Mouse (Mus musculus) gastrocnemius, adult 18-20 months (tissue): Measurements from ENCODE around the gene Irf2. TPM values are rescaled to one million over a fixed set of nuclear protein-coding genes. Genes with fewer than 3 reads are reported as not detected.

ENCODE experiments used
- DNase-seq: peaks from one replicate; pipeline ENCODE4 v3.0.0; 2021; ENCODE audit warnings: low spot score
- total RNA-seq, 2 experiments: library from RNA; stranded (reverse); gene quantifications; 2 replicates each; pipeline ENCODE4 v1.2.3; 2021

Irf2 gene
- total RNA-seq, 2 experiments from 2014 or later: 34.9 to 42.3 TPM

DNA sequence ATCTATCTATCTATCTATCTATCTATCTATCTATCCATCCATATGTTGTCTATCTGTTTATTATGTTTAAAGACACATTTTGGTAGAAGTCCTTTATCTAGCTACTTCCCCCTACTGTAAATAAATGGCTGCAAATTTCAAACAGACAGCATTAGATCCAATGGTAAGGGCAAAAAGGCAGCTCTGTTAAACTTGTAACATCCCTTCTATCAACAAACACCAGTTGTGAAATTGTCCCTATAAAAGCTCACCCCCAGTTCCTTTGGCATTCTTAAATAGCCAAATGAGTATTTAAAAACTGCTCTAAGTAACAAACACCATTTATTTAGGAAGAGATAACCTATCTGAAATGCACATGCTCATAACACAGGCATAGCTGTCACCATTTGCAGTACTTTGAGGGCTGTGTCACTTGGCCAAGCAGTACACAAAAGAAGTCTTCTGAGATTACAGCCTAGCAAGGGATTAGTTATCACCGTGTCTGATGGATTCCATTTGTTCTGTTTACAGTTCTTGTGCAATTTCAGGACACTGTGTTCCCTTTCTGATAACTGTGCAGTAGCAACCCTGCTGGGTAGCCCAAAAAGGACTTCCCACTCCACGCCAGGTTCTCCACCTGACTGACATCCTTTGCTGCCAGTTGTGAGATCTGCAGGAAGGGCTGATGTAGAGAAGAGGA, 136.2 kb downstream of the Irf2 start:
- peak; percentile 43 for DNase-seq

DNA sequence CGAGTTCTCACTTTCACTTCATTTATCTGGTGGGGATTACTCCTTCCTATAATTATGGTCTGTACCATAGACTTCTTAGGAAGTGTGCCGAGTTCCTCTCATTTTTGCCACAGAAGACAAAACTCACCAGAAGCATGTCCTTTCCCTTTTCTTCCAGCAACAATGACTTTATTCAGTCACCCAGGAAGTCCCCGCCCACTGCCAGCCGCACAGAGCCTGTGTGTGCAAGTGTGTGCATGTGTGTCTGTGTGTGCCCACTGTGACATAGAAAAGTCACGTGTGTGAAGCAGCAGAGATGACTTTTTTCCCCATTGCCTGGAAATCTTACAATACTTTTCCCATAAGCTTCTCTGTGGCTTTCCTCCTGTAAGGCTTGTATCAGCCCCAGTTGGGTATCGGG, 141.8 kb downstream of the Irf2 start:
- DNase-seq: no peak

DNA sequence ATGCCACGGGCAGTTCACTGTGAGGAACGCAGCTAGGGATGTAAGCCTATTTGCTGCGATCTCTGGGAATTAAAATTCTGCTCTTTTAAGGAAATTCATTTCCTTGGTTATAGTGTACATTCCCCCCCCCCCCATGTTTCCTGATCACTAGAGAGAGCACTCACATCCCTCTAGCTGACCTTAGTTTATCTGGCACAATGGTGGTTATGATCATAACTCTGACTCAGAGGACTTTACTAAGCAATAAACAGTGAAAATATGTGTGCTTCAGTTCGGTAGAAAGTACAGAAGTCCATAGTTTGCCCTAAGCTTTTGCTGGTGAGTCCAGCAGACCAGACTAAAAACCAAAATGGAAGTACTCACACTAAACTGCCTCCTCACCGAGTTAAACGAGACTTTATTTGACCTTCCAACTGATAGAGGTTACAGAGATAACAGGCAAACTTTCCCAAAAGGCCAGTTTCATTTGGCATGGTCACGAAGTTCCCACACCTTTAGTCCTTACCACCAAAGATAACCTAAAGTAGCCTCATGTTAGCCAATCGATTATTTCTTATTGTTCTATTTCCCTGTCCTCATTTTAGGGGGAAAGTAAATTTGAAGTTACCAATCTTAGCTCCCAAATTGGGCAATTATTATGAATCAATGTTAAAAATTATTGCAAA, 142.4 kb downstream of the Irf2 start:
- DNase-seq: no peak

DNA sequence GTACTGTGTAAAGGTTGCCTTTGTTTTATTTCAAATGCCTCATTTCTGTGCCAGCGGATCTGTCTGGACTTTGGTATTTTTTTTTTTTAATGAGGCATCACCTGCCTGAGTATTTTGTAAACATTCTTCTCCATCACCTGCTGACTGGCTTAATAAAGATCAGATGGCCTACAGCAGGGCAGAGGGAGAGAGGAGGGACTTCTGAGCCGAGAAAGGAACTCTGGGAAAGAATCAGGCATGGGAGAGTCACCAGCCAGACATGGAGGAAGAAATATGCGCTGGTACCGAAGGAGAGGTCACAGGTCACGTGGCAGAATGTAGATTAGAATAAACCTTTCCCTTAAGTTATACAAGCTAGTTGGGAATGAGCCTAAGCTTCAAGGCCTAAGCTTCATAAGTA, 143.2 kb downstream of the Irf2 start:
- DNase-seq: no peak

DNA sequence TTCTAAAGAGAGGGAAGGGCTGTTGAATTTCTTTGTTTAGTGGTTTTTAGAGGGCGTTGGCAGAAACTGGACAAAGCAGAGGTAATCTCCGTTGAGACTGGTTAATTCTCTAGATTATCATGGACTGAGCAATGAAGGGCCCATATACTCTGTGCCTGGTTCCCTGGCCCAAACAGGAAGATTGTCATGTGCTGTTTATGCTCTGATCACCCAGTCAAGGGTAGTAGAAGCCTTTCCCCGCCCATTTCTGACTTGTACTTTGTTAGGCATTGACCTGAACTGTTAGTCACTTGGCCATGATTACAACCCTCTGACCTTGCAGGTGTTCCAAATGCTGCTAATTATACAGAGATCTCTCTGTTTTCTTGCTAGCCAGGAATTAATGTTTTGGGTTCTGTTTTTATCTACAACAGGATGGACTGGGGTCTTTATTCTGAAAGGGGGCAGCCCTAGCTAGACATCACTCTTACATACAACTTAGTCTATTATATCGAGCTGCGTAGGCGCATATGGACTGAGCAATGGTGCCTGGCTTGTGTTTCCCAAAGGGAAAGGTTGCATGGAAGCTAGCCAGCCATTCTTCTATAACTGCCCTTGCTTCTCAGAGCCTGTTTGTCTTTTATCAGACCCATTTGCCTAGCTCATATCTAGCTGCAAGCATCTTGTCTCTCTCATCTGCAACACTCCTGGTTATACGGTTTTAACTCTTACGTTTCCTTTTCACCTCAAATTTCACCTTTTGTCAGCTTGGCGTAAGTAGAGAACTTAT, 143.9 kb downstream of the Irf2 start:
- no peak for DNase-seq

DNA sequence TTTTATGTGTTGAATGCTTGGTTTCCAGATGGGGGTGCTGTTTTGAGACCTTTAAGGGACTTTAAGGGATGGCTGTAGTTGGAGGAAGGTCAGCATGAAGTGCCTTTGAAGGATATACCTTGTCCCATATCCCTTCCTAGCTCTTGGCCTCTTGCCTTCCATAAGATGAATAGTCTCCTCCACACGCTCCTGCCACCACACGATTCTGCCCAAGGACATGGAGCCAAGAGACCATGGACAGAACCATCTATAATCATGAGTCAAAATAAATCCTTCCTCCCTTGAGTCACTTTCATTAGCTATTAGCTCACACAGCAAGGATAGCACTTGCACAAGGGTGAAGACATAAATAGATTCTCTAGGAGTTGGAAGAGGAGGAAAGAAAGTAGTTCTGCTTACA, 146.3 kb downstream of the Irf2 start:
- no peak for DNase-seq

DNA sequence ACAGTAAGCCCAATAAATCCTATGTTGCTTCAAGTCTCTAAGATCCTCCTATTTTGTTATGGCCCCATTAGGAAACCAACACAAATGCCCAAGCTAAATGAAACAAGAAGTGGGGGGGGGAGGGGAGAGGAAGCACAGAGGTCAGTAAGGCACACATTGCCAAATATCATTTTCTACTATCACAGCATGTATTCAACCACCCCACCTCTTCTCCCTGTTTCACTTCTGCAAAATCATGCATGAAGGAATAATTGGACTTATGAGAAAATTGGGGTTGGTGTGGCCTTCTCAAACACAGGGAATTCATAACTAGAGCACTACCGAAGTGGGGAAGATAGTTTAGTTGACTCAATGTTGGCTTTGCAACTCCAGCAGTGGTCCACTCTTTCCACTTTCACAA, 146.7 kb downstream of the Irf2 start:
- DNase-seq: no peak

DNA sequence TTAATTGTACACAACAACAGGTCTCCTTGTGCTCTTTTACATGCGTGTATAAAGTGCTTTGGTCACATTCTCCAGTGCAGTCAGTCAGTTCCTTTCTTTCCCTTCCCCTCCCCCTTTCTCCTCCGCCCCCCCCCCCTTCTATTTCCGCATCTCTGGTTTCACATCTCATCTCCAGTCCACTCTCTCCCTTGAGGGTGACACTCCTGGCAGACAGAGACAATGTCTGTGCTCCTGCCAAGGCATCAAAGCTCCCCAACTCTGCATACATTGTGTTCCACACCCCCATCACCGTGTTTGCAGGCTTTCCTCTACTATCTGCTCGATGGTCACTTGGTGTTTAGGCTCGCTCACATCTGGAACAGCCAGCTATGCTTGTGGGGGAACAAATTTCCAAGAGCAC, 147.9 kb downstream of the Irf2 start:
- no peak for DNase-seq

DNA sequence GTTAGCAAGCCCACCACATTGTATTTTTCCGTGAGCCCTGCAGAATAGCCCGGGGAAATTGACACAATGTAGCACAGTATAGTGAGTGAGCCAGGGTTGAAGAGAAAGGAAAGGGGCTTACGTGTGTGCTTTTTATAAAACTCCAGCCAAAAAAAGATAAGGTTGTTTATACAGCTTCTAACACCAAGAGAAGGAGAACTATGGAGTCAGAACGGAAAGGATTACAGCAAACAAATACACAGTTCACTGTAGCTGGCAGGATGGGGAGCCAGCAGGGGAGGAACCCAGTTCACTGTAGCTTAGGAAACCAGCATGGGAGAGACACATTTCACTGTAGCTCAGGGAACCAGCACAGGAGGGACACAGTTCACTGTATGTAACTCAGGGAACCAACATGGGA, 149.0 kb downstream of the Irf2 start:
- DNase-seq: no peak

DNA sequence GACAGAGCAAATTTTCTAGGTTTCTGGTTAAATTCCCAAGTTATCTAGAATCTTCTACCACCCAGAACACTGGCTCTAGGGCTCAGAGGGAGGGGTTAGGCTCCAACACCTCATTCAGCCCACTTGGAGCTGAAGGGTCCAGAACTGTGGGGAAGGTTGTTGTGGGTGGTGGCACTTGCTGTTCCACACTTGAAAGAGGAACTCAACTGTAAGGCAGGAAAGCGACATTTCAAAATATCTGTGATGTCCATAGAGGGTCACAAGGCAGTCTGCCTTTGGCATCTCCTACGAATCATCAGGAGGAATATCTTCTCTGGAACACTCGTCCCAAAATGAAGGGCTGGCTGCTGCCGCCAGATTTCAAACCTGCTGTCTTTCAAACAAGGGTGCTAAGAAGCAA, 150.7 kb downstream of the Irf2 start:
- DNase-seq: no peak

DNA sequence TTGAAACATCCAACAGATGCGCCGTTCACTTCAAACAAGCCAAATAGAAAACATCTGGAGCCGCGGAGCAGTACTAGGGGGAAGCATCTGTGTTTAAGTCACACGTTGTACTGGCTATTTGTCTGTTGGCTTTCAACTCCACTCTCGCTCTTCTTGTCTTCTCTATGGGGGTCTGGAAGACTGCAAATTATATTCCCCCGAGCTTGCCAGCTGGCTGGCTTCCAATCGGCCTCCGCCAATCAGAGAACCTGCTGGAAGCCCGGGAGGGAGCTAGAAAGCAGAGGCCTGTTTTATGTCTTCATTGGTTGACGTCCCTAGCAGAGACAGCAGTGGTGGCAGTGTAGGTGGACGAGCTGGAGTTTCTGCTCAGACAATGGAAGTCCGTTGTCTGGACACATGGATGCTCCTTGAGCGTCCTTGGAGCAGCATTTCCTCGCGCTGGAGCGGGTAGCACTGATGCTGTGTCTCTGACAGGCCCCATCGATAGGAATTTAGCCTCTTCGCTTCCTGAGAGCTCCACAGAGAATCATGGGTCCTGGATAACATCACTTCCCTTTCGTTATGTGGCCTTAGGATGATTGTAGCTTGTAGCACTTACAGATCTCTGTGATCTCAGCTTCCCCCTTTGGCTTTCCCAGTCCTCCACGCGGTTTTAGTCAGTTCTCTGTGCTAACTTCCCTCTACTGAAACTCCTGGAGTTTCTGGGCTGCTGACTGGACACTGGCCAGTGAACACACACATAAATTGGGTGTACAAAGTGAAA, 153.2 kb downstream of the Irf2 start:
- DNase-seq: peak; percentile 54

DNA sequence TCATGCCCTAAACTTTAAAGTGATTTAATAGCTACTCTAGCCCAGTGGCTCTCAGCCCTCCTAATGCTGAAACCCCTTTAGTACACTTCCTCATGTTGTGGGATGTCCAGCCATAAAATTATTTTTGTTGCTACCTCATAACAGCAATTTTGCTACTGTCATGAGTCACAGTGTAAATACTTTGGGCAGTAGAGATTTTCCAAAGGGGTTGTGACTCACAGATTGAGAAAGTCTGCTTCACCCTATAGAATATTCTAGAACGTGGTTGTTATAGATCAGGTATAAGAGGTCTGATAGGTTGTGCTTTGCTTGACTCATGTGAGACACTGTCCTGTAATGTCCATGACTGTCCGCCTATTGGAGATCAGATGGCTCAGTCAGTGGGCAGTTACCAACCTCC, 154.9 kb downstream of the Irf2 start:
- DNase-seq: no peak

DNA sequence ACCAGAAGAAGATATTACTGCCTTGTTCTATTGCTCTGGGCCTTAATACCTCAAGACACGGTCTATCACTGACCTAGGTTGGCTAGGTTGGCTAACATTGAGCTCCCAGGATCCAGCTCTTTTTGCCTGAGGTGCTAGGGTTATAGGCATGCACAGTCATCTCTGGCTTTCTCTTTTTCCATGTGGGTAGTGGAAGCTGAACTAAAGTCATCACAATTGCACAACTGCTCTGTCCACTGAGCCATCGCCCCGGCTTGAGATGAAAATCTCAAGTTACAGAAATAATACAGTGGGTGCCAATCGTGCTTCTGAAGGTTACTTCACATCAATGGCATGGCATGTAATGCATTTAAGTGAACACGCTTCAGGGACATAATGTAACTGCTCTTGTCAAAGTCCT, 156.5 kb downstream of the Irf2 start:
- no peak for DNase-seq

DNA sequence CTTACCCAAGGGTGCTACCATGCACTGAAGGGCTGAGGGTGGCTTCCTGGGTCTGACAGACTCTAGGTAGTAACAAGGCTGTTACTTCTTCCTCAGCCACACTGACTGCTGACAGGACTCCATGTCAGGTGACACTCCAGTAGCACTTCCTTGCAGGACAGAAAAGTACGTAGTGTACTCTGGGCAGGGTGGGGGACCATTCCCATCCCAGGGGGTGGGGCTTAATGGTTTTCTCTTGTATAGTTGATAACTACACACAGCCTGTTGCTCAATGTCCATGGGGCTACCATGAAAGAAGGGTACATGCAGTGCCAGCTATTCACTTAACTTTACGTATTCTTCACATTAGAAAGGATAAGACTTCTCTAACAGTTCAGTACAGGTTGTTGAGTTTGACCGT, 157.2 kb downstream of the Irf2 start:
- DNase-seq: no peak

Other genes starting within 250 kb of the Irf2 start
- gene Cenpu, start 187.7 kb upstream of the Irf2 start, total RNA-seq: not detected
- 1 to 10 TPM; 1.4 to 1.6 TPM for gene Primpol, start 122.5 kb upstream of the Irf2 start, total RNA-seq
- gene Casp3, start 122.4 kb upstream of the Irf2 start, total RNA-seq: 1 to 10 TPM in 1 of 2 experiments, under 1 TPM in 1; 0.94 to 1.5 TPM
- under 1 TPM; 0.41 to 0.62 TPM for gene Enpp6, start 247.2 kb downstream of the Irf2 start, total RNA-seq